Mouse (Mus musculus) megakaryocyte, embryonic 14.5 days (primary cell): Measurements from ENCODE around the gene Zmym3.

ENCODE experiments used
- FLI1 ChIP-seq: IDR thresholded peaks from 2 replicates; pipeline ENCODE4 v1.6.1; 2012; ENCODE audit warnings: low read length, inconsistent platforms, mixed read lengths
- GATA1 ChIP-seq: IDR thresholded peaks from 3 replicates; pipeline ENCODE4 v1.6.1; 2012; ENCODE audit warnings: mixed read lengths, low read length, inconsistent platforms, borderline replicate concordance

DNA sequence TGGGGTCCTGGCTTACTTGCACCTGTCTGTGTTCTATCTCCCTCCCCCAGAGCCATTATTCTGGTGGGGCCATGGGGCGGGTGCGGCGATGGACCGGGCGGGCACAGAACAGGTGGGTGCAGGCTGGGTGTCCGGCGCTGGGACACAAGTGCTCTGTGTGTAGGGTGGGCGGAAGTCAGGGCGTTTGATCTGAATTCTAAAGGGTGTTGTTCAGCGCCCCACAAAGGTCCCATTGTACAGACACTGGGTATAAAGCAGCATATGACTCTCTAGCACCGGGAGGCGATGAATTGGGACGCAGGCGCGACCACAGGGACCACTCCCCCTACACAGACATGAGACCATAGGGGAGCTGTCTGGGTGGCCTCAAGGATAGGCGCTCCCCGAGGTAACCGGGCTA lies 37.2 kb downstream of the Zmym3 start:
- TF ChIP-seq GATA1 (no peak), FLI1 (no peak)
